Mouse (Mus musculus): ENCODE results near the gene Mdm2. TPM values are rescaled to one million over a fixed set of nuclear protein-coding genes. Genes with fewer than 3 reads are reported as not detected.
A peak's percentile ranks its signal among the peaks of the same experiment; 100 is the strongest.
"Not testable (repeated sequence)": the region's sequence is repeated elsewhere in the genome, so short reads cannot be mapped to it uniquely, and the experiment has no call there.

Gene Mdm2
- 14.8 and 17.6 TPM in 2 replicates for polyA plus RNA-seq (2015; fragmentation: Nextera tagmentation; extraction: Ambion mirVana)

- Histone ChIP-seq H3K9me3 (ENCODE audit: control insufficient read depth, low read length) (no peaks in the 10 kb centered on the region), H3K4me2 (replicated peaks; ENCODE audit: low read depth) (peak within 1 kb of the TSS; percentile 70), H3K36me3 (ENCODE audit: control insufficient read depth, insufficient read depth, low read length) (peaks cover 5% of the 10 kb centered on the region; the same call in 1 of the 2 replicates), H3K27ac (replicated peaks) (peak within 1 kb of the TSS; percentile 99), H3K4me3 (ENCODE audit: low read depth, low read length) (peak within 1 kb of the TSS; percentile 97), H3K4me1 (replicated peaks; ENCODE audit: control insufficient read depth, insufficient read depth) (no peaks in the 10 kb centered on the region), H3K27me3 (ENCODE audit: control insufficient read depth, insufficient read depth, low read length) (no peaks in the 10 kb centered on the region), H3K9ac (ENCODE audit: low read length) (peak within 1 kb of the TSS; percentile 99)
- peak; percentile 97 for DNase-seq (ENCODE audit: low spot score)
- under 1% methylated on average over 52 of the region's 52 CpGs for WGBS
- peak; percentile 85 for TF ChIP-seq CTCF (IDR thresholded peaks at IDR 0.05; ENCODE audit: low read depth)
- no peak for TF ChIP-seq EP300 (optimal IDR thresholded peaks at IDR 0.05)
- peak; percentile 95 for ATAC-seq (ENCODE audit: low FRiP score, low TSS enrichment)
Observed at GRCm38 (mm10) chr10:117710604-117711141, at the start of gene Mdm2. Gene Mdm2 (minus strand): TSS chr10:117710758.

GRCm38 (mm10) chr10:117759844-117760630, 49.5 kb upstream of the Mdm2 start:
- Histone ChIP-seq H3K4me3 (ENCODE audit: low read depth, low read length) (no peak overlapping the region), H3K4me1 (replicated peaks; ENCODE audit: control insufficient read depth, insufficient read depth) (no peaks in the 10 kb centered on the region), H3K36me3 (ENCODE audit: control insufficient read depth, insufficient read depth, low read length) (peaks cover 27% of the 10 kb centered on the region), H3K4me2 (replicated peaks; ENCODE audit: low read depth) (no peak overlapping the region), H3K27ac (replicated peaks) (no peak overlapping the region), H3K27me3 (ENCODE audit: control insufficient read depth, insufficient read depth, low read length) (no peaks in the 10 kb centered on the region), H3K9me3 (ENCODE audit: control insufficient read depth, low read length) (no peaks in the 10 kb centered on the region), H3K9ac (ENCODE audit: low read length) (no peak overlapping the region)
- no peak for ATAC-seq (ENCODE audit: low FRiP score, low TSS enrichment)
- no peak for DNase-seq (ENCODE audit: low spot score)
- WGBS: 89% methylated on average over 10 of the region's 10 CpGs
- TF ChIP-seq EP300 (optimal IDR thresholded peaks at IDR 0.05) (no peak), CTCF (IDR thresholded peaks at IDR 0.05; ENCODE audit: low read depth) (no peak)

GRCm38 (mm10) chr10:117758749-117759727, 48.5 kb upstream of the Mdm2 start:
- H3K4me3 ChIP-seq (ENCODE audit: low read depth, low read length): no peak overlapping the region
- no peak overlapping the region for H3K4me2 ChIP-seq (replicated peaks; ENCODE audit: low read depth)
- H3K36me3 ChIP-seq (ENCODE audit: control insufficient read depth, insufficient read depth, low read length): peaks cover 28% of the 10 kb centered on the region
- DNase-seq (ENCODE audit: low spot score) (no peak), ATAC-seq (ENCODE audit: low FRiP score, low TSS enrichment) (no peak)
- H3K9ac ChIP-seq (ENCODE audit: low read length): no peak overlapping the region
- no peaks in the 10 kb centered on the region for H3K27me3 ChIP-seq (ENCODE audit: control insufficient read depth, insufficient read depth, low read length)
- no peaks in the 10 kb centered on the region for H3K9me3 ChIP-seq (ENCODE audit: control insufficient read depth, low read length)
- no peak for TF ChIP-seq EP300 (optimal IDR thresholded peaks at IDR 0.05)
- no peak for TF ChIP-seq CTCF (IDR thresholded peaks at IDR 0.05; ENCODE audit: low read depth)
- no peaks in the 10 kb centered on the region for H3K4me1 ChIP-seq (replicated peaks; ENCODE audit: control insufficient read depth, insufficient read depth)
- H3K27ac ChIP-seq (replicated peaks): no peak overlapping the region
- 90% methylated on average over 18 of the region's 18 CpGs for WGBS

- DNase-seq (ENCODE audit: low spot score); H3K9ac ChIP-seq (ENCODE audit: low read length); H3K4me2 ChIP-seq (replicated peaks; ENCODE audit: low read depth); H3K4me1 ChIP-seq (replicated peaks; ENCODE audit: control insufficient read depth, insufficient read depth); ATAC-seq (ENCODE audit: low FRiP score, low TSS enrichment); H3K27me3 ChIP-seq (ENCODE audit: control insufficient read depth, insufficient read depth, low read length); H3K4me3 ChIP-seq (ENCODE audit: low read depth, low read length); H3K9me3 ChIP-seq (ENCODE audit: control insufficient read depth, low read length); H3K27ac ChIP-seq (replicated peaks): not testable (repeated sequence)
- WGBS: 98% methylated on average over 3 of the region's 3 CpGs
- H3K36me3 ChIP-seq (ENCODE audit: control insufficient read depth, insufficient read depth, low read length): peaks cover 28% of the 10 kb centered on the region
Observed at GRCm38 (mm10) chr10:117758344-117758743, 47.8 kb upstream of the Mdm2 start.

GRCm38 (mm10) chr10:117757796-117758342, 47.3 kb upstream of the Mdm2 start:
- 93% methylated on average over 7 of the region's 7 CpGs for WGBS
- H3K27ac ChIP-seq (replicated peaks): no peak overlapping the region
- no peak overlapping the region for H3K4me2 ChIP-seq (replicated peaks; ENCODE audit: low read depth)
- TF ChIP-seq EP300 (optimal IDR thresholded peaks at IDR 0.05): no peak
- TF ChIP-seq CTCF (IDR thresholded peaks at IDR 0.05; ENCODE audit: low read depth): no peak
- H3K36me3 ChIP-seq (ENCODE audit: control insufficient read depth, insufficient read depth, low read length): peaks cover 28% of the 10 kb centered on the region
- ATAC-seq (ENCODE audit: low FRiP score, low TSS enrichment) (no peak), DNase-seq (ENCODE audit: low spot score) (no peak)
- no peak overlapping the region for H3K9ac ChIP-seq (ENCODE audit: low read length)
- H3K4me3 ChIP-seq (ENCODE audit: low read depth, low read length): no peak overlapping the region
- no peaks in the 10 kb centered on the region for H3K4me1 ChIP-seq (replicated peaks; ENCODE audit: control insufficient read depth, insufficient read depth)
- no peaks in the 10 kb centered on the region for H3K9me3 ChIP-seq (ENCODE audit: control insufficient read depth, low read length)
- no peaks in the 10 kb centered on the region for H3K27me3 ChIP-seq (ENCODE audit: control insufficient read depth, insufficient read depth, low read length)

Data from stomach, postnatal 0 days (tissue).